Mouse (Mus musculus): ENCODE data around the gene Parp14. TPM values are rescaled to one million over a fixed set of nuclear protein-coding genes. Genes with fewer than 3 reads are reported as not detected.

Gene Parp14
- total and polyA plus RNA-seq, 3 experiments = 1.2 to 1.5 TPM; not detected in 1

GRCm38 (mm10) chr16:35832926-35833325 lies 38.4 kb downstream of the Parp14 start:
- H3K9me3 ChIP-seq (replicated peaks; ENCODE audit: insufficient read depth, low read length) = no peaks in the 10 kb centered on the region
- H3K9ac ChIP-seq (ENCODE audit: control insufficient read depth, low read depth, low read length, poor library complexity, severe bottlenecking) = no peak overlapping the region
- H3K36me3 ChIP-seq (ENCODE audit: control insufficient read depth in 1 of 2, insufficient read depth in 2 of 2, low read length in 2 of 2) = no peaks in the 10 kb centered on the region
- TF ChIP-seq ZKSCAN1 (IDR thresholded peaks at IDR 0.05; ENCODE audit: low read depth, low read length) (no peak), MYC (IDR thresholded peaks at IDR 0.05; ENCODE audit: low read depth, low read length) (no peak), RAD21 (IDR thresholded peaks at IDR 0.05; ENCODE audit: low read depth, low read length) (no peak), NRF1 (IDR thresholded peaks at IDR 0.05; ENCODE audit: insufficient read depth, low read depth, low read length, poor library complexity, severe bottlenecking) (no peak), KAT2A (conservative IDR thresholded peaks at IDR 0.05; ENCODE audit: low read depth, low read length) (no peak), ZNF384 (IDR thresholded peaks at IDR 0.05; ENCODE audit: low read depth, low read length) (no peak), SMC3 (IDR thresholded peaks at IDR 0.05; ENCODE audit: low read depth, low read length) (no peak), HCFC1 (IDR thresholded peaks at IDR 0.05; ENCODE audit: low read depth, low read length) (no peak), CHD1 (IDR thresholded peaks at IDR 0.05; ENCODE audit: low read depth, low read length) (no peak), JUND (IDR thresholded peaks at IDR 0.05; ENCODE audit: low read depth, low read length) (no peak), E2F4 (IDR thresholded peaks at IDR 0.05; ENCODE audit: borderline replicate concordance, low read depth, low read length) (no peak), RCOR1 (IDR thresholded peaks at IDR 0.05; ENCODE audit: low read depth, low read length) (no peak), POLR2AphosphoS5 (IDR thresholded peaks at IDR 0.05; ENCODE audit: borderline replicate concordance, low read depth, low read length) (no peak), MEF2A (IDR thresholded peaks at IDR 0.05; ENCODE audit: extremely low read depth, insufficient replicate concordance, low read depth, low read length, poor library complexity, severe bottlenecking) (no peak), MXI1 (IDR thresholded peaks at IDR 0.05; ENCODE audit: low read depth, low read length) (no peak), BHLHE40 (IDR thresholded peaks at IDR 0.05; ENCODE audit: borderline replicate concordance, low read depth, low read length) (no peak), USF1 (IDR thresholded peaks at IDR 0.05; ENCODE audit: low read depth, low read length) (no peak), ZC3H11A (IDR thresholded peaks at IDR 0.05; ENCODE audit: low read depth, low read length) (no peak), ELF1 (IDR thresholded peaks at IDR 0.05; ENCODE audit: low read depth, low read length) (no peak)
- H3K4me1 ChIP-seq (ENCODE audit: control insufficient read depth in 1 of 2, insufficient read depth in 2 of 2, low read length in 2 of 2) = no peaks in the 10 kb centered on the region
- no peak overlapping the region for H3K4me3 ChIP-seq (ENCODE audit: control insufficient read depth in 1 of 2, insufficient read depth in 1 of 2, low read depth in 2 of 2, low read length in 2 of 2)
- no peak for DNase-seq (ENCODE audit: low read depth, low spot score)
- H3K79me2 ChIP-seq (ENCODE audit: control insufficient read depth, insufficient read depth, low read length, poor library complexity) = no peaks in the 10 kb centered on the region
- H3K27ac ChIP-seq (ENCODE audit: control insufficient read depth, low read depth, low read length) = no peak overlapping the region
- H3K27me3 ChIP-seq (ENCODE audit: control insufficient read depth in 1 of 2, insufficient read depth in 2 of 2, low read length in 2 of 2) = no peaks in the 10 kb centered on the region

GRCm38 (mm10) chr16:35829999-35830398 lies 41.3 kb downstream of the Parp14 start:
- Histone ChIP-seq H3K9ac (ENCODE audit: control insufficient read depth, low read depth, low read length, poor library complexity, severe bottlenecking) (no peak overlapping the region), H3K79me2 (ENCODE audit: control insufficient read depth, insufficient read depth, low read length, poor library complexity) (no peaks in the 10 kb centered on the region), H3K36me3 (ENCODE audit: control insufficient read depth in 1 of 2, insufficient read depth in 2 of 2, low read length in 2 of 2) (no peaks in the 10 kb centered on the region), H3K27ac (ENCODE audit: control insufficient read depth, low read depth, low read length) (no peak overlapping the region), H3K4me1 (ENCODE audit: control insufficient read depth in 1 of 2, insufficient read depth in 2 of 2, low read length in 2 of 2) (no peaks in the 10 kb centered on the region), H3K4me3 (ENCODE audit: control insufficient read depth in 1 of 2, insufficient read depth in 1 of 2, low read depth in 2 of 2, low read length in 2 of 2) (no peak overlapping the region), H3K9me3 (replicated peaks; ENCODE audit: insufficient read depth, low read length) (no peaks in the 10 kb centered on the region), H3K27me3 (ENCODE audit: control insufficient read depth in 1 of 2, insufficient read depth in 2 of 2, low read length in 2 of 2) (no peaks in the 10 kb centered on the region)
- no peak for DNase-seq (ENCODE audit: low read depth, low spot score)
- peak; percentile 28; the same call in 1 of the 2 replicates for TF ChIP-seq USF1 (IDR thresholded peaks at IDR 0.05; ENCODE audit: low read depth, low read length)
- no peak for TF ChIP-seq POLR2AphosphoS5 (IDR thresholded peaks at IDR 0.05; ENCODE audit: borderline replicate concordance, low read depth, low read length)
- no peak for TF ChIP-seq KAT2A (conservative IDR thresholded peaks at IDR 0.05; ENCODE audit: low read depth, low read length)

All from MEL (cell line).